Mouse (Mus musculus) spleen, postnatal 4 days (tissue): ENCODE measurements around the gene Msh2.
"Not testable (repeated sequence)": the region's sequence is repeated elsewhere in the genome, so short reads cannot be mapped to it uniquely, and the experiment has no call there.

Experiments used
- DNase-seq, 2 experiments: peaks; one replicate each; pipeline ENCODE4 v3.0.0; 2022; ENCODE audit warnings: low spot score in 2 of 2

The Msh2 gene

GRCm38 (mm10) chr17:87671890-87672660, at the start of gene Msh2:
TSS of gene Msh2 (plus strand) at chr17:87672330.
- peak; percentile 96 to 99 for DNase-seq

- no peak for DNase-seq
Observed at GRCm38 (mm10) chr17:87625510-87626086, 46.5 kb upstream of the Msh2 start.

- DNase-seq: no peak
Observed at GRCm38 (mm10) chr17:87628144-87628543, 44.0 kb upstream of the Msh2 start.

- no peak for DNase-seq
Observed at GRCm38 (mm10) chr17:87628706-87629105, 43.4 kb upstream of the Msh2 start.

GRCm38 (mm10) chr17:87637056-87637389, 35.1 kb upstream of the Msh2 start:
- DNase-seq: no peak

- DNase-seq: no peak
Observed at GRCm38 (mm10) chr17:87639242-87639641, 32.9 kb upstream of the Msh2 start.

- no peak for DNase-seq
Observed at GRCm38 (mm10) chr17:87640272-87640671, 31.9 kb upstream of the Msh2 start.

GRCm38 (mm10) chr17:87641006-87641405, 31.1 kb upstream of the Msh2 start:
- DNase-seq: no peak

GRCm38 (mm10) chr17:87642744-87643143, 29.4 kb upstream of the Msh2 start:
- no peak for DNase-seq

- DNase-seq: not testable (repeated sequence)
Observed at GRCm38 (mm10) chr17:87655616-87656015, 16.5 kb upstream of the Msh2 start.

- DNase-seq: not testable (repeated sequence)
Observed at GRCm38 (mm10) chr17:87661958-87662573, 10.1 kb upstream of the Msh2 start.

GRCm38 (mm10) chr17:87664238-87664637, 7.9 kb upstream of the Msh2 start:
- no peak for DNase-seq

- DNase-seq: peak; percentile 47 to 70
Observed at GRCm38 (mm10) chr17:87665066-87665822, 6.9 kb upstream of the Msh2 start.

- peak; percentile 43 to 83 for DNase-seq
Observed at GRCm38 (mm10) chr17:87672677-87673286, 652 bp downstream of the Msh2 start.

- not testable (repeated sequence) for DNase-seq
Observed at GRCm38 (mm10) chr17:87676916-87677474, 4.9 kb downstream of the Msh2 start.

- DNase-seq: no peak
Observed at GRCm38 (mm10) chr17:87677656-87678055, 5.5 kb downstream of the Msh2 start.

- DNase-seq: no peak
Observed at GRCm38 (mm10) chr17:87689217-87689616, 17.1 kb downstream of the Msh2 start.

GRCm38 (mm10) chr17:87691958-87692357, 19.8 kb downstream of the Msh2 start:
- peak; percentile 30 to 69 for DNase-seq

GRCm38 (mm10) chr17:87695874-87696465, 23.8 kb downstream of the Msh2 start:
- DNase-seq: no peak

- DNase-seq: no peak
Observed at GRCm38 (mm10) chr17:87696814-87697213, 24.7 kb downstream of the Msh2 start.
